Mouse (Mus musculus): ENCODE measurements at regions not wholly inside any gene's neighbourhood (a gene's known extent, or its start where the extent isn't known, plus 50 kb on each side); places are given as distances from the start of the nearest gene placed in this dataset.

DNA sequence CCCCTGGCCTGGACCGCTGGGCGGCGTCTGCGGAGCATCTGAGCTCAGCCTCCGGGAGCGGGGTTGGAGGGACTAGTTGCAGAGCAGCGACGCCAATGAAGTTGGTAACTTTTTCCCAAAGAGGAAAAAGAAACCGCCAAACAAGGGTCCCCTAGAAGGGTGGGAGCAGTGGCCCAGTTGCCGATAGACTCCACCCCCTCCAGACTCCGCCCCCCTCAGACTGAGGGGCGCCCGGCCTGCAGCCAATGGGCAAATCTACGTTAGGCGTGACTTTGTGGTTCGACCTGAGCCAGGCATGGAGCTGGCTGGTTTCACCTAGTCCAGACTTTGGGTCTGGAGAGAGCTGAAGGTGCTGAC is 76.8 kb upstream of the Hmga2 start:
- TF ChIP-seq PAX5 (IDR thresholded peaks at IDR 0.05; ENCODE audit: low read length), result no peak
- TF ChIP-seq POLR2AphosphoS2 (IDR thresholded peaks at IDR 0.05; ENCODE audit: low read depth, low read length), result no peak
- no peak for TF ChIP-seq POLR2A (IDR thresholded peaks at IDR 0.05; ENCODE audit: low read depth, low read length)

All from CH12.LX (cell line).